Mouse (Mus musculus) CH12.LX (cell line): ENCODE measurements around the gene Zfyve21. TPM values are rescaled to one million over a fixed set of nuclear protein-coding genes. Genes with fewer than 3 reads are reported as not detected.

ENCODE experiments used
- DNase-seq: peaks from one replicate; pipeline ENCODE4 v3.0.0-alpha.2; 2013; ENCODE audit errors: extremely low read depth
- H3K27ac ChIP-seq: 2 replicates; pipeline ENCODE4 v1.5.1; 2012; ENCODE audit warnings: low read depth, mild to moderate bottlenecking, control low read depth, moderate library complexity; ENCODE audit not compliant: insufficient read depth
- H3K27me3 ChIP-seq: replicated peaks from 2 replicates; pipeline ENCODE3; 2012; ENCODE audit warnings: inconsistent platforms
- H3K36me3 ChIP-seq, 2 experiments: replicated peaks in 1 of 2; 2 replicates each; pipeline versions ENCODE3 to v1.6.1; 2012; ENCODE audit warnings: inconsistent platforms in 1 of 2, low read length in 1 of 2, mild to moderate bottlenecking in 1 of 2, mixed read lengths in 1 of 2, moderate library complexity in 1 of 2; ENCODE audit not compliant: control insufficient read depth in 1 of 2, insufficient read depth in 1 of 2
- H3K4me1 ChIP-seq, 2 experiments: 2 replicates each; pipeline ENCODE4 v1.6.1; 2012; ENCODE audit warnings: inconsistent platforms in 1 of 2, moderate library complexity in 1 of 2; ENCODE audit not compliant: insufficient read depth in 2 of 2, control insufficient read depth in 1 of 2
- H3K4me2 ChIP-seq: 2 replicates; pipeline ENCODE4 v1.6.1; 2012; ENCODE audit warnings: low read depth, mild to moderate bottlenecking, control low read depth; ENCODE audit not compliant: poor library complexity, insufficient read depth, severe bottlenecking
- H3K4me3 ChIP-seq, 3 experiments: fragments of 150-350 bp in 1 of 3; sonication (generic) in 1 of 3; replicated peaks in 1 of 3; 2 replicates each; pipeline versions ENCODE3 to v1.5.1; 2011 to 2012; ENCODE audit warnings: low read depth in 2 of 3, low read length in 2 of 3, mild to moderate bottlenecking in 2 of 3, moderate library complexity in 2 of 3, control low read depth in 1 of 3, improper control_type of control experiment in 1 of 3, inconsistent platforms in 1 of 3, mixed read lengths in 1 of 3; ENCODE audit not compliant: poor library complexity in 1 of 3
- H3K79me2 ChIP-seq: replicated peaks from 2 replicates; pipeline ENCODE4 v1.6.1; 2012; ENCODE audit warnings: mild to moderate bottlenecking, moderate library complexity; ENCODE audit not compliant: control insufficient read depth, poor library complexity, insufficient read depth, severe bottlenecking; ENCODE audit errors: extremely low read depth
- H3K9ac ChIP-seq: 2 replicates; pipeline ENCODE4 v1.6.1; 2012; ENCODE audit warnings: low read depth, mild to moderate bottlenecking, control low read depth, moderate library complexity; ENCODE audit not compliant: insufficient read depth
- H3K9me3 ChIP-seq: replicated peaks from 2 replicates; pipeline ENCODE3; 2012; ENCODE audit warnings: low read length, inconsistent platforms, mixed read lengths
- BHLHE40 ChIP-seq: IDR thresholded peaks from 2 replicates; pipeline ENCODE4 v1.6.1; 2011; ENCODE audit warnings: mild to moderate bottlenecking, low read depth, low read length, improper control_type of control experiment
- CTCF ChIP-seq, 2 experiments: IDR thresholded peaks in 1 of 2; conservative IDR thresholded peaks in 1 of 2; 2 replicates each; pipeline ENCODE4 v1.5.1; 2011 to 2012; ENCODE audit warnings: low read depth in 2 of 2, low read length in 2 of 2, improper control_type of control experiment in 1 of 2, inconsistent platforms in 1 of 2, mild to moderate bottlenecking in 1 of 2, moderate library complexity in 1 of 2
- E2F4 ChIP-seq: IDR thresholded peaks from 2 replicates; pipeline ENCODE4 v1.6.1; 2011; ENCODE audit warnings: low read depth, low read length, improper control_type of control experiment; ENCODE audit not compliant: insufficient replicate concordance
- ETS1 ChIP-seq: conservative IDR thresholded peaks from 2 replicates; pipeline ENCODE4 v1.6.1; 2012; ENCODE audit warnings: low read depth, mild to moderate bottlenecking, inconsistent platforms, low read length, improper control_type of control experiment, moderate library complexity
- GABPA ChIP-seq: IDR thresholded peaks from 2 replicates; pipeline ENCODE4 v1.6.1; 2012; ENCODE audit warnings: low read depth, low read length, improper control_type of control experiment, inconsistent platforms; ENCODE audit not compliant: insufficient replicate concordance
- JUN ChIP-seq: IDR thresholded peaks from 2 replicates; pipeline ENCODE4 v1.6.1; 2011; ENCODE audit warnings: low read depth, mild to moderate bottlenecking, low read length, improper control_type of control experiment, moderate library complexity; ENCODE audit not compliant: insufficient read depth
- KAT2A ChIP-seq: IDR thresholded peaks from 2 replicates; pipeline ENCODE4 v1.6.1; 2012; ENCODE audit warnings: low read length, improper control_type of control experiment, inconsistent platforms; ENCODE audit not compliant: insufficient replicate concordance
- MAZ ChIP-seq: IDR thresholded peaks from 2 replicates; pipeline ENCODE4 v1.6.1; 2012; ENCODE audit warnings: low read depth, mild to moderate bottlenecking, inconsistent platforms, low read length, improper control_type of control experiment, moderate library complexity
- MEF2A ChIP-seq: IDR thresholded peaks from 2 replicates; pipeline ENCODE4 v1.6.1; 2014; ENCODE audit warnings: low read depth, mild to moderate bottlenecking, inconsistent platforms, low read length, improper control_type of control experiment, borderline replicate concordance
- MXI1 ChIP-seq: IDR thresholded peaks from 2 replicates; pipeline ENCODE4 v1.6.1; 2011; ENCODE audit warnings: mild to moderate bottlenecking, low read depth, low read length, improper control_type of control experiment
- MYC ChIP-seq: IDR thresholded peaks from 2 replicates; pipeline ENCODE4 v1.6.1; 2011; ENCODE audit warnings: low read depth, mild to moderate bottlenecking, improper control_type of control experiment, low read length
- NRF1 ChIP-seq: IDR thresholded peaks from 2 replicates; pipeline ENCODE4 v1.6.1; 2014; ENCODE audit warnings: low read depth, mild to moderate bottlenecking, inconsistent platforms, low read length, improper control_type of control experiment, moderate library complexity
- POLR2A ChIP-seq: IDR thresholded peaks from 2 replicates; pipeline ENCODE4 v1.6.1; 2011; ENCODE audit warnings: low read depth, mild to moderate bottlenecking, improper control_type of control experiment, low read length
- RAD21 ChIP-seq: IDR thresholded peaks from 2 replicates; pipeline ENCODE4 v1.6.1; 2011; ENCODE audit warnings: low read depth, mild to moderate bottlenecking, low read length, improper control_type of control experiment, moderate library complexity
- SIN3A ChIP-seq: IDR thresholded peaks from 2 replicates; pipeline ENCODE4 v1.6.1; 2012; ENCODE audit warnings: low read length, improper control_type of control experiment, inconsistent platforms
- SMC3 ChIP-seq: IDR thresholded peaks from 2 replicates; pipeline ENCODE4 v1.6.1; 2011; ENCODE audit warnings: low read depth, low read length, improper control_type of control experiment
- TBP ChIP-seq: conservative IDR thresholded peaks from 2 replicates; pipeline ENCODE4 v1.6.1; 2011; ENCODE audit warnings: low read depth, low read length, improper control_type of control experiment
- ZC3H11A ChIP-seq: IDR thresholded peaks from 2 replicates; pipeline ENCODE4 v1.6.1; 2012; ENCODE audit warnings: low read depth, mild to moderate bottlenecking, inconsistent platforms, low read length, improper control_type of control experiment
- ZKSCAN1 ChIP-seq: IDR thresholded peaks from 2 replicates; pipeline ENCODE4 v1.6.1; 2012; ENCODE audit warnings: low read depth, inconsistent platforms, low read length, improper control_type of control experiment, borderline replicate concordance
- ZMIZ1 ChIP-seq: IDR thresholded peaks from 2 replicates; pipeline ENCODE4 v1.6.1; 2012; ENCODE audit warnings: low read depth, mild to moderate bottlenecking, inconsistent platforms, low read length, improper control_type of control experiment
- ZNF384 ChIP-seq: IDR thresholded peaks from 2 replicates; pipeline ENCODE4 v1.6.1; 2012; ENCODE audit warnings: low read depth, low read length, improper control_type of control experiment, inconsistent platforms
- dilution Hi-C: fragments of 300-500 bp; cut with MboI; formaldehyde crosslinking; loops from 2 replicates; pipeline ENCODE4 v1.14.3; 2020; ENCODE audit warnings: low sequenced_read_pairs; ENCODE audit not compliant: extremely low pct_unique_long_range_greater_than_20kb, extremely low pct_ligation_motif_present
- in situ Hi-C: fragments of 300-500 bp; cut with MboI; formaldehyde crosslinking; loops from 3 replicates; pipeline ENCODE4 v1.14.3; 2019; ENCODE audit warnings: low sequenced_read_pairs, low pct_ligation_motif_present, low pct_unique_long_range_greater_than_20kb, mixed read lengths
- polyA plus RNA-seq: library from polyadenylated mRNA; unstranded; fragments of >175 nt; gene quantifications from 2 replicates; pipeline ENCODE4 v1.2.1, GENCODE M21; 2012; ENCODE audit warnings: low read depth; ENCODE audit not compliant: insufficient read length
- total RNA-seq, 2 experiments: library from RNA; depleted of rRNA; stranded (reverse); fragments of 300-350 nt in 1 of 2; fragments of >200 nt in 1 of 2; gene quantifications; 2 replicates each; pipeline ENCODE4 v1.2.3; 2012 to 2014

Zfyve21 gene
- total and polyA plus RNA-seq, 3 experiments, result 4.1 to 8.4 (median 7.6) TPM

DNA sequence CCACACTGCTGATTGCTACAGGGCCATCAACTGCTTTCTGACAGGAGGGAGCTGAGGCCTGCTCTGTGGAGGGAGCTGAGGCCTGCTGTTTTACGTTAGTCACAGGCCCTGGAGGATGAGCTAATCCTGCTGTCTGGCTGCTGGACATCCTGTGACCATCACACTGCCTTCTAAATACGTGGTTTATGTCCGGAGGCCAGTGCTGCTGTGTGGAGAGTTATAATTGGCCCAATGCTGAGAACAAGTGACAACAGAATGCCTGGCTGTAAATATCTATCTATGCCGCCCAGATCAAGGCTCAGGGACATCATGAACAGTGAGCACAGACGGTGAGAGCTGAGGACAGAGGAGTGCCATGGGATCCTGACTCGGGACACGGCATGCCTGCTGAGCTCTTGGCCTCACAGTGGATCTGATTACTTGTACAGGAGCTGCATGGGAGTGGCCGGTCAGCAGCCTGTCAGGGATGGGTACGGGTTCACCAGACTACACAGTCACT, 34.4 kb downstream of the Zfyve21 start:
- no peak overlapping the region for H3K9ac ChIP-seq
- no peak overlapping the region for H3K27ac ChIP-seq
- no peaks in the 10 kb centered on the region for H3K9me3 ChIP-seq
- no peaks in the 10 kb centered on the region for H3K36me3 ChIP-seq
- dilution Hi-C loops (no loop called here), in situ Hi-C loops (no loop called here)
- no peak overlapping the region for H3K4me3 ChIP-seq
- peaks cover 3 to 16% of the 10 kb centered on the region in 2 experiments for H3K4me1 ChIP-seq
- no peak for DNase-seq
- H3K79me2 ChIP-seq, result no peaks in the 10 kb centered on the region
- no peak for TF ChIP-seq ETS1
- TF ChIP-seq MXI1, result no peak
- no peak for TF ChIP-seq MYC
- no peak for TF ChIP-seq SIN3A
- TF ChIP-seq CTCF (conservative IDR thresholded peaks at IDR 0.05 in 1 of 2, IDR thresholded peaks at IDR 0.05 in 1 of 2; ENCODE audit: low read depth in 2 of 2, low read length in 2 of 2), result no peak
- TF ChIP-seq ZKSCAN1, result no peak
- no peak for TF ChIP-seq POLR2A
- TF ChIP-seq ZC3H11A, result no peak
- H3K4me2 ChIP-seq, result no peak overlapping the region
- no peaks in the 10 kb centered on the region for H3K27me3 ChIP-seq

DNA sequence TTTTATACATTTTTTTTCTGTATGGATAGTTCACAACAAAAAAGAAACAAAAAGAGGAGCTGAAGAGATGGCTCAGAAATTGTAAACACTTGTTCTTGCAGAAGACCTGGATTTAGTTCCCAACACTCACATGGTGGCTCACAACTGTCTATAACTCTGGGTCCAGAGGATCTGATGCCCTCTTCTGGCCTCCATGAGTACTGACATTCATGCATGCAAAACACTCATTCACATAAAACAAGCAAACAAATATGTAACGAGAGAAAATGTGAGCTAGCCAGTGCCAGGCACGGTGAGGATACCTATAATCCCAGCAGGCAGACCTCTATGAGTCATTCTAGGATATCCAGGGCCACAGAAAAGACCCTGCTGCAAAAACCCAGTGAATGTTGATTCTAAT, 37.3 kb downstream of the Zfyve21 start:
- no peak overlapping the region for H3K27ac ChIP-seq
- TF ChIP-seq JUN, result no peak
- no peak for TF ChIP-seq SIN3A
- TF ChIP-seq ZMIZ1, result no peak
- no peak for TF ChIP-seq ZNF384
- no peak for TF ChIP-seq MXI1
- TF ChIP-seq SMC3, result peak; percentile 51
- peak in 1 of 2 experiments; percentile 54; a peak in 3 of 4 replicates for TF ChIP-seq CTCF (conservative IDR thresholded peaks at IDR 0.05 in 1 of 2, IDR thresholded peaks at IDR 0.05 in 1 of 2; ENCODE audit: low read depth in 2 of 2, low read length in 2 of 2)
- peak; percentile 32 for TF ChIP-seq RAD21
- no peak for TF ChIP-seq ZC3H11A
- in situ Hi-C loops (loop anchor here (10.0 kb wide), 1 partner anchor 106 kb away; no protein-coding TSS in a partner anchor), dilution Hi-C loops (no loop called here)
- H3K4me1 ChIP-seq, result peaks cover 3 to 21% of the 10 kb centered on the region in 2 experiments
- H3K4me3 ChIP-seq, result no peak overlapping the region
- H3K36me3 ChIP-seq, result no peaks in the 10 kb centered on the region
- no peaks in the 10 kb centered on the region for H3K27me3 ChIP-seq
- H3K9ac ChIP-seq, result no peak overlapping the region
- DNase-seq, result peak; percentile 17
- H3K79me2 ChIP-seq, result no peaks in the 10 kb centered on the region
- H3K4me2 ChIP-seq, result no peak overlapping the region
- peaks cover 3% of the 10 kb centered on the region for H3K9me3 ChIP-seq

DNA sequence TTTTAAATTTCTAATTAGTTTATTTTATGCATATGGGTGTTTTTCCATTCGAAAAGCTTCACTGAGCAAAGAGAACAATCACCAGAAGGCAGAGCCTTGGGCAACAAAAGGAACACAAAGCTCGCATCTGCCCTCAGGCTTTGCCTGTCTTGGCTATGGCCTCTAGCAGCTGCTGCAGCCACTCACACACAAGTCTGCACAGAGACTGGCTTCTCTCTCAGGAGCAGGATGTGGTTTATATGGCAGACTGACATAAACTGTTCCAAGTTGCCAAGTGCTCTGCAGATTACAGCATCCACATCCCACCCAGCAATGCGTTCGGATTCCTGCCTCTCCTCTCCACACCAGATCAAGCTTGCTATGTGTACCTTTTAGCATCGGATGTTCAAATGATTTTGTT, 37.8 kb downstream of the Zfyve21 start:
- peaks cover 3% of the 10 kb centered on the region for H3K9me3 ChIP-seq
- H3K9ac ChIP-seq, result no peak overlapping the region
- H3K4me1 ChIP-seq, result peaks cover 3 to 21% of the 10 kb centered on the region in 2 experiments
- no peaks in the 10 kb centered on the region for H3K27me3 ChIP-seq
- H3K36me3 ChIP-seq, result no peaks in the 10 kb centered on the region
- no peak overlapping the region for H3K4me2 ChIP-seq
- dilution Hi-C loops, result no loop called here
- H3K4me3 ChIP-seq, result no peak overlapping the region
- no peaks in the 10 kb centered on the region for H3K79me2 ChIP-seq
- no peak for DNase-seq
- H3K27ac ChIP-seq, result no peak overlapping the region
- TF ChIP-seq TBP, result no peak
- no peak for TF ChIP-seq ZC3H11A
- no peak for TF ChIP-seq GABPA
- no peak for TF ChIP-seq JUN
- TF ChIP-seq BHLHE40, result no peak
- TF ChIP-seq MAZ, result no peak
- TF ChIP-seq NRF1, result no peak
- TF ChIP-seq MEF2A, result no peak
- TF ChIP-seq SMC3, result no peak
- no peak for TF ChIP-seq KAT2A
- no peak for TF ChIP-seq ETS1
- TF ChIP-seq E2F4, result no peak
- TF ChIP-seq, all 38 proteins: peak for 0
- in situ Hi-C loops, result loop anchor here (10.0 kb wide), 1 partner anchor 107 kb away; no protein-coding TSS in a partner anchor
